Mouse (Mus musculus) kidney, adult 2 months (tissue): ENCODE data around the gene Nrxn3.

Source experiments
- CTCF ChIP-seq: fragments of 200-500 bp; conservative IDR thresholded peaks from 2 replicates; pipeline ENCODE4 v1.5.1; 2011; ENCODE audit warnings: low read depth, mild to moderate bottlenecking, control low read depth, low read length, moderate library complexity, mixed read lengths; ENCODE audit not compliant: insufficient read depth, insufficient read length
- POLR2A ChIP-seq: fragments of 200-500 bp; IDR thresholded peaks from one replicate; pipeline ENCODE4 v1.6.1; 2011; ENCODE audit warnings: low read depth, low read length, control low read depth

- TF ChIP-seq CTCF, result no peak
- TF ChIP-seq POLR2A, result no peak
These were observed 1304.3 kb downstream of the Nrxn3 start for GRCm38 (mm10) chr12:90027023-90027422.
